17 mouse cellular contexts compared by ENCODE assay signal in genomic region chr5:20417348-20417747, GRCm38 (mm10).
"Had no signal": no experiment of that assay in that cellular context is flagged by ENCODE, and none has a peak within 500 bp of the region (broad histone marks: within the 10 kb centered on the region; RNA-seq: fewer than 3 reads in every experiment).

No protein-coding gene starts in this region.

- H3K36me3 ChIP-seq: midbrain, embryonic 13.5 days; midbrain, embryonic 15.5 days; neural tube, embryonic 12.5 days had no signal

- H3K4me1 ChIP-seq: megakaryocyte, embryonic 14.5 days; midbrain, embryonic 13.5 days; midbrain, embryonic 15.5 days; neural tube, embryonic 12.5 days had no signal

- H3K27me3 ChIP-seq: megakaryocyte, embryonic 14.5 days; midbrain, embryonic 13.5 days; midbrain, embryonic 15.5 days; neural tube, embryonic 12.5 days had no signal

- DNase-seq: lung, adult 18-20 months; lung, embryonic 14.5 days; lung, postnatal 14 days; lung, postnatal 36 days; right cerebral cortex, adult 18-20 months; right cerebral cortex, postnatal 25 days; right cerebral cortex, postnatal 4 days; spleen, adult 18-20 months; thymus, adult 18-20 months; thymus, postnatal 14 days; thymus, postnatal 36 days had no signal

- H3K4me2 ChIP-seq: lung, embryonic 14.5 days; midbrain, embryonic 11.5 days; midbrain, embryonic 13.5 days; midbrain, embryonic 15.5 days; neural tube, embryonic 12.5 days had no signal

- H3K4me3 ChIP-seq: megakaryocyte, embryonic 14.5 days; midbrain, embryonic 13.5 days; midbrain, embryonic 15.5 days; neural tube, embryonic 12.5 days had no signal

- H3K9me3 ChIP-seq: megakaryocyte, embryonic 14.5 days; midbrain, embryonic 13.5 days; midbrain, embryonic 15.5 days; neural tube, embryonic 12.5 days had no signal

- H3K9ac ChIP-seq: lung, embryonic 14.5 days; midbrain, embryonic 13.5 days; midbrain, embryonic 15.5 days; neural tube, embryonic 12.5 days had no signal

- H3K27ac ChIP-seq: macrophage; midbrain, embryonic 13.5 days; midbrain, embryonic 15.5 days; neural tube, embryonic 12.5 days had no signal

- ATAC-seq: midbrain, embryonic 13.5 days; midbrain, embryonic 15.5 days had no signal
